Mouse (Mus musculus): Measurements from ENCODE around the gene Ncl. TPM values are rescaled to one million over a fixed set of nuclear protein-coding genes. Genes with fewer than 3 reads are reported as not detected.

The Ncl gene
- polyA plus RNA-seq, 1 experiment from 2014 or later, result 423 TPM

GRCm38 (mm10) chr1:86354186-86354585 lies 5.0 kb downstream of the Ncl start:
- H3K36me3 ChIP-seq (ENCODE audit: control insufficient read depth, insufficient read depth, low read length), result peaks cover 85% of the 10 kb centered on the region
- 81% methylated on average over 2 of the region's 2 CpGs for WGBS
- no peak for ATAC-seq (replicated peaks; ENCODE audit: low FRiP score, low TSS enrichment, low read depth)

GRCm38 (mm10) chr1:86350576-86350975 lies 8.6 kb downstream of the Ncl start:
- ATAC-seq (replicated peaks; ENCODE audit: low FRiP score, low TSS enrichment, low read depth), result no peak
- H3K27me3 ChIP-seq (replicated peaks; ENCODE audit: control insufficient read depth, insufficient read depth, low read length), result no peaks in the 10 kb centered on the region
- no peak overlapping the region for H3K4me2 ChIP-seq (ENCODE audit: low read length)
- H3K9ac ChIP-seq (ENCODE audit: low read length), result no peak overlapping the region
- H3K4me3 ChIP-seq (ENCODE audit: low read depth, low read length), result no peak overlapping the region
- H3K9me3 ChIP-seq (ENCODE audit: control insufficient read depth, low read length), result no peaks in the 10 kb centered on the region
- H3K36me3 ChIP-seq (ENCODE audit: control insufficient read depth, insufficient read depth, low read length), result peaks cover 96% of the 10 kb centered on the region
- 90% methylated on average over 8 of the region's 8 CpGs for WGBS
- no peaks in the 10 kb centered on the region for H3K4me1 ChIP-seq (replicated peaks; ENCODE audit: control insufficient read depth, insufficient read depth, low read length)
- no peak overlapping the region for H3K27ac ChIP-seq (ENCODE audit: low read depth)
- DNase-seq (ENCODE audit: low spot score), result no peak

More at GRCm38 (mm10) chr1:86354186-86354585, 5.0 kb downstream of the Ncl start:
- peaks cover 3% of the 10 kb centered on the region; the same call in 1 of the 2 replicates for H3K4me1 ChIP-seq (replicated peaks; ENCODE audit: control insufficient read depth, insufficient read depth, low read length)
- no peaks in the 10 kb centered on the region for H3K9me3 ChIP-seq (ENCODE audit: control insufficient read depth, low read length)
- H3K27me3 ChIP-seq (replicated peaks; ENCODE audit: control insufficient read depth, insufficient read depth, low read length), result no peaks in the 10 kb centered on the region
- DNase-seq (ENCODE audit: low spot score), result no peak
- H3K27ac ChIP-seq (ENCODE audit: low read depth), result no peak overlapping the region
- no peak overlapping the region for H3K4me2 ChIP-seq (ENCODE audit: low read length)
- no peak overlapping the region for H3K4me3 ChIP-seq (ENCODE audit: low read depth, low read length)
- H3K9ac ChIP-seq (ENCODE audit: low read length), result no peak overlapping the region

GRCm38 (mm10) chr1:86349696-86350095 lies 9.5 kb downstream of the Ncl start:
- DNase-seq (ENCODE audit: low spot score) (no peak), ATAC-seq (replicated peaks; ENCODE audit: low FRiP score, low TSS enrichment, low read depth) (no peak)
- H3K4me2 ChIP-seq (ENCODE audit: low read length), result no peak overlapping the region
- no peak overlapping the region for H3K27ac ChIP-seq (ENCODE audit: low read depth)
- 93% methylated on average over 1 of the region's 1 CpGs for WGBS
- H3K9me3 ChIP-seq (ENCODE audit: control insufficient read depth, low read length), result no peaks in the 10 kb centered on the region
- no peak overlapping the region for H3K4me3 ChIP-seq (ENCODE audit: low read depth, low read length)
- H3K36me3 ChIP-seq (ENCODE audit: control insufficient read depth, insufficient read depth, low read length), result peaks cover 87% of the 10 kb centered on the region
- no peak overlapping the region for H3K9ac ChIP-seq (ENCODE audit: low read length)
- H3K27me3 ChIP-seq (replicated peaks; ENCODE audit: control insufficient read depth, insufficient read depth, low read length), result no peaks in the 10 kb centered on the region
- no peaks in the 10 kb centered on the region for H3K4me1 ChIP-seq (replicated peaks; ENCODE audit: control insufficient read depth, insufficient read depth, low read length)

GRCm38 (mm10) chr1:86349201-86349600 lies 10.0 kb downstream of the Ncl start:
- Histone ChIP-seq H3K9me3 (ENCODE audit: control insufficient read depth, low read length) (no peaks in the 10 kb centered on the region), H3K4me3 (ENCODE audit: low read depth, low read length) (no peak overlapping the region), H3K4me2 (ENCODE audit: low read length) (no peak overlapping the region), H3K4me1 (replicated peaks; ENCODE audit: control insufficient read depth, insufficient read depth, low read length) (no peaks in the 10 kb centered on the region), H3K9ac (ENCODE audit: low read length) (no peak overlapping the region), H3K36me3 (ENCODE audit: control insufficient read depth, insufficient read depth, low read length) (peaks cover 82% of the 10 kb centered on the region), H3K27me3 (replicated peaks; ENCODE audit: control insufficient read depth, insufficient read depth, low read length) (no peaks in the 10 kb centered on the region), H3K27ac (ENCODE audit: low read depth) (no peak overlapping the region)
- ATAC-seq (replicated peaks; ENCODE audit: low FRiP score, low TSS enrichment, low read depth), result no peak
- 92% methylated on average over 3 of the region's 3 CpGs for WGBS
- DNase-seq (ENCODE audit: low spot score), result no peak

- Histone ChIP-seq H3K4me3 (ENCODE audit: low read depth, low read length) (no peak overlapping the region), H3K9me3 (ENCODE audit: control insufficient read depth, low read length) (no peaks in the 10 kb centered on the region), H3K36me3 (ENCODE audit: control insufficient read depth, insufficient read depth, low read length) (peaks cover 78% of the 10 kb centered on the region), H3K4me2 (ENCODE audit: low read length) (no peak overlapping the region), H3K27ac (ENCODE audit: low read depth) (no peak overlapping the region), H3K9ac (ENCODE audit: low read length) (no peak overlapping the region), H3K4me1 (replicated peaks; ENCODE audit: control insufficient read depth, insufficient read depth, low read length) (no peaks in the 10 kb centered on the region), H3K27me3 (replicated peaks; ENCODE audit: control insufficient read depth, insufficient read depth, low read length) (no peaks in the 10 kb centered on the region)
- WGBS, result 76% methylated on average over 4 of the region's 4 CpGs
- DNase-seq (ENCODE audit: low spot score) (no peak), ATAC-seq (replicated peaks; ENCODE audit: low FRiP score, low TSS enrichment, low read depth) (no peak)
Measured at GRCm38 (mm10) chr1:86348801-86349200, 10.4 kb downstream of the Ncl start.

GRCm38 (mm10) chr1:86348083-86348482 lies 11.1 kb downstream of the Ncl start:
- no peaks in the 10 kb centered on the region for H3K9me3 ChIP-seq (ENCODE audit: control insufficient read depth, low read length)
- no peak overlapping the region for H3K27ac ChIP-seq (ENCODE audit: low read depth)
- no peak overlapping the region for H3K9ac ChIP-seq (ENCODE audit: low read length)
- no peaks in the 10 kb centered on the region for H3K27me3 ChIP-seq (replicated peaks; ENCODE audit: control insufficient read depth, insufficient read depth, low read length)
- no peak overlapping the region for H3K4me3 ChIP-seq (ENCODE audit: low read depth, low read length)
- ATAC-seq (replicated peaks; ENCODE audit: low FRiP score, low TSS enrichment, low read depth), result no peak
- peaks cover 71% of the 10 kb centered on the region for H3K36me3 ChIP-seq (ENCODE audit: control insufficient read depth, insufficient read depth, low read length)
- H3K4me2 ChIP-seq (ENCODE audit: low read length), result no peak overlapping the region
- H3K4me1 ChIP-seq (replicated peaks; ENCODE audit: control insufficient read depth, insufficient read depth, low read length), result no peaks in the 10 kb centered on the region
- 73% methylated on average over 1 of the region's 1 CpGs for WGBS
- no peak for DNase-seq (ENCODE audit: low spot score)

GRCm38 (mm10) chr1:86347716-86348045 lies 11.5 kb downstream of the Ncl start:
- no peak overlapping the region for H3K27ac ChIP-seq (ENCODE audit: low read depth)
- no peak overlapping the region for H3K4me2 ChIP-seq (ENCODE audit: low read length)
- no peak for DNase-seq (ENCODE audit: low spot score)
- H3K4me3 ChIP-seq (ENCODE audit: low read depth, low read length), result no peak overlapping the region
- H3K9me3 ChIP-seq (ENCODE audit: control insufficient read depth, low read length), result no peaks in the 10 kb centered on the region
- H3K36me3 ChIP-seq (ENCODE audit: control insufficient read depth, insufficient read depth, low read length), result peaks cover 67% of the 10 kb centered on the region
- 55% methylated on average over 1 of the region's 1 CpGs for WGBS
- no peaks in the 10 kb centered on the region for H3K4me1 ChIP-seq (replicated peaks; ENCODE audit: control insufficient read depth, insufficient read depth, low read length)
- no peak overlapping the region for H3K9ac ChIP-seq (ENCODE audit: low read length)
- no peak for ATAC-seq (replicated peaks; ENCODE audit: low FRiP score, low TSS enrichment, low read depth)
- no peaks in the 10 kb centered on the region for H3K27me3 ChIP-seq (replicated peaks; ENCODE audit: control insufficient read depth, insufficient read depth, low read length)

- DNase-seq (ENCODE audit: low spot score) (no peak), ATAC-seq (replicated peaks; ENCODE audit: low FRiP score, low TSS enrichment, low read depth) (no peak)
- Histone ChIP-seq H3K9ac (ENCODE audit: low read length) (no peak overlapping the region), H3K4me2 (ENCODE audit: low read length) (no peak overlapping the region), H3K27me3 (replicated peaks; ENCODE audit: control insufficient read depth, insufficient read depth, low read length) (no peaks in the 10 kb centered on the region), H3K36me3 (ENCODE audit: control insufficient read depth, insufficient read depth, low read length) (peaks cover 61% of the 10 kb centered on the region), H3K4me1 (replicated peaks; ENCODE audit: control insufficient read depth, insufficient read depth, low read length) (no peaks in the 10 kb centered on the region), H3K27ac (ENCODE audit: low read depth) (no peak overlapping the region), H3K4me3 (ENCODE audit: low read depth, low read length) (no peak overlapping the region), H3K9me3 (ENCODE audit: control insufficient read depth, low read length) (no peaks in the 10 kb centered on the region)
- 82% methylated on average over 3 of the region's 3 CpGs for WGBS
Measured at GRCm38 (mm10) chr1:86346851-86347715, 12.1 kb downstream of the Ncl start.

- DNase-seq (ENCODE audit: low spot score) (no peak), ATAC-seq (replicated peaks; ENCODE audit: low FRiP score, low TSS enrichment, low read depth) (no peak)
- Histone ChIP-seq H3K27me3 (replicated peaks; ENCODE audit: control insufficient read depth, insufficient read depth, low read length) (no peaks in the 10 kb centered on the region), H3K9me3 (ENCODE audit: control insufficient read depth, low read length) (no peaks in the 10 kb centered on the region), H3K4me2 (ENCODE audit: low read length) (no peak overlapping the region), H3K4me3 (ENCODE audit: low read depth, low read length) (no peak overlapping the region), H3K27ac (ENCODE audit: low read depth) (no peak overlapping the region), H3K4me1 (replicated peaks; ENCODE audit: control insufficient read depth, insufficient read depth, low read length) (no peaks in the 10 kb centered on the region), H3K36me3 (ENCODE audit: control insufficient read depth, insufficient read depth, low read length) (peaks cover 49% of the 10 kb centered on the region), H3K9ac (ENCODE audit: low read length) (no peak overlapping the region)
- WGBS, result 91% methylated on average over 4 of the region's 4 CpGs
Measured at GRCm38 (mm10) chr1:86345956-86346355, 13.2 kb downstream of the Ncl start.
